ENCODE assay signal across 18 mouse cellular contexts in genomic region chr8:121773876-121774275, GRCm38 (mm10). TPM values are rescaled to one million over a fixed set of nuclear protein-coding genes. Genes with fewer than 3 reads are reported as not detected.
"Had no signal": no experiment of that assay in that cellular context is flagged by ENCODE, and none has a peak within 500 bp of the region (broad histone marks: within the 10 kb centered on the region; RNA-seq: fewer than 3 reads in every experiment).

No protein-coding gene starts in this region.

- DNase-seq: cerebellum, adult 9-10 months; cerebellum, adult 9-11 months; cerebellum, postnatal 10 days; cerebellum, postnatal 14 days; cerebellum, postnatal 36 days; embryo, embryonic 11 days; forebrain, postnatal 0 days; gastrocnemius, adult 2 months; gastrocnemius, postnatal 10 days; gastrocnemius, postnatal 14 days; gastrocnemius, postnatal 25 days; gastrocnemius, postnatal 36 days; heart, adult 11 months; heart, adult 18-20 months; heart, adult 2 months had no signal

RNA-seq across cellular contexts. Expression of gene Jph3, which starts 44.5 kb away (rescaled TPM):
- total RNA-seq: common myeloid progenitor, adult 5-6 weeks; gastrocnemius, adult 2 months; gastrocnemius, adult 8-10 months; gastrocnemius, postnatal 25 days; gastrocnemius, postnatal 36 days; granulocyte monocyte progenitor cell, adult 5-6 weeks had no signal
